9 mouse cellular contexts compared by ENCODE assay signal in genomic region chr3:36569836-36570235, GRCm38 (mm10). TPM values are rescaled to one million over a fixed set of nuclear protein-coding genes. Genes with fewer than 3 reads are reported as not detected.
DNase-seq lines count a peak whose midpoint lies in the region; ATAC-seq and TF ChIP-seq lines count a peak whose summit lies in the region.
"Had no signal": no experiment of that assay in that cellular context is flagged by ENCODE, and none has a peak within 500 bp of the region (broad histone marks: within the 10 kb centered on the region; RNA-seq: fewer than 3 reads in every experiment).

No protein-coding gene starts in this region.

- WGBS in lung, embryonic 16.5 days, result 73% methylated on average over 5 of the region's 5 CpGs
- WGBS in lung, adult 2 months, result 75% methylated on average over 5 of the region's 5 CpGs
- WGBS in embryonic facial prominence, embryonic 14.5 days, result 88% methylated on average over 5 of the region's 5 CpGs
- WGBS in intestine, embryonic 15.5 days, result 86% methylated on average over 5 of the region's 5 CpGs
- WGBS in neural tube, embryonic 12.5 days, result 93% methylated on average over 5 of the region's 5 CpGs

- TF ChIP-seq CTCF in lung, adult 2 months (IDR thresholded peaks at IDR 0.05; ENCODE audit: insufficient read depth, low read length), result no peak

- peak overlapping the region; percentile 57 for H3K4me2 ChIP-seq in lung, embryonic 16.5 days (ENCODE audit: low read depth, low read length)
- peak overlapping the region; percentile 77 for H3K4me2 ChIP-seq in embryonic facial prominence, embryonic 14.5 days (ENCODE audit: low read depth, low read length)
- H3K4me2 ChIP-seq in intestine, embryonic 15.5 days (replicated peaks), result peak overlapping the region; percentile 85
- H3K4me2 ChIP-seq in neural tube, embryonic 12.5 days (replicated peaks), result peak overlapping the region; percentile 92

- H3K4me1 ChIP-seq in lung, embryonic 16.5 days (replicated peaks; ENCODE audit: control insufficient read depth, insufficient read depth, low read length), result peaks cover 12% of the 10 kb centered on the region
- H3K4me1 ChIP-seq in lung, adult 2 months (ENCODE audit: control insufficient read depth, insufficient read depth, low read length), result peaks cover 4% of the 10 kb centered on the region; the same call in 1 of the 2 replicates
- peaks cover 12% of the 10 kb centered on the region; the same call in 1 of the 2 replicates for H3K4me1 ChIP-seq in embryonic facial prominence, embryonic 14.5 days (ENCODE audit: control insufficient read depth, insufficient read depth, low read length)
- H3K4me1 ChIP-seq in intestine, embryonic 15.5 days (replicated peaks), result 0 out of 2 replicates have a peak, but pooled peaks cover 6% of the 10 kb centered on the region
- peaks cover 22% of the 10 kb centered on the region for H3K4me1 ChIP-seq in neural tube, embryonic 12.5 days

- DNase-seq in lung, adult 2 months, result no peak
- no peak for DNase-seq in embryonic facial prominence, embryonic 14.5 days (ENCODE audit: low spot score)
- DNase-seq in adrenal gland, postnatal 25 days, result no peak
- no peak for DNase-seq in frontal cortex, postnatal 36 days (ENCODE audit: low spot score in 2 of 2)
- DNase-seq in left cerebral cortex, adult 8-10 months (ENCODE audit: low spot score in 2 of 2), result no peak
- DNase-seq: embryo, embryonic 11 days had no signal

- H3K4me3 ChIP-seq in lung, embryonic 16.5 days (ENCODE audit: low read length), result peak overlapping the region; percentile 70
- H3K4me3 ChIP-seq in lung, adult 2 months (replicated peaks; ENCODE audit: extremely low read depth, low read depth, low read length), result no peak overlapping the region
- peak overlapping the region; percentile 70 for H3K4me3 ChIP-seq in embryonic facial prominence, embryonic 14.5 days (ENCODE audit: low read depth, low read length)
- no peak overlapping the region for H3K4me3 ChIP-seq in intestine, embryonic 15.5 days (replicated peaks)
- H3K4me3 ChIP-seq in neural tube, embryonic 12.5 days, result 0 out of 2 replicates have a peak overlapping the region, but pooled peaks have one; percentile 73

- H3K9me3 ChIP-seq in lung, embryonic 16.5 days (ENCODE audit: control insufficient read depth, low read length), result no peaks in the 10 kb centered on the region
- no peaks in the 10 kb centered on the region for H3K9me3 ChIP-seq in embryonic facial prominence, embryonic 14.5 days (ENCODE audit: control insufficient read depth, low read length)
- no peaks in the 10 kb centered on the region for H3K9me3 ChIP-seq in intestine, embryonic 15.5 days
- H3K9me3 ChIP-seq in neural tube, embryonic 12.5 days, result no peaks in the 10 kb centered on the region

- no peak for TF ChIP-seq POLR2A in lung, adult 2 months (IDR thresholded peaks at IDR 0.05; ENCODE audit: borderline replicate concordance, extremely low read depth, low read depth, low read length)

- no peak for ATAC-seq in lung, embryonic 16.5 days (ENCODE audit: low read depth)
- ATAC-seq in embryonic facial prominence, embryonic 14.5 days (ENCODE audit: low read depth), result no peak
- ATAC-seq in intestine, embryonic 15.5 days, result no peak
- ATAC-seq in neural tube, embryonic 12.5 days (ENCODE audit: low FRiP score, low read depth), result no peak

- peak overlapping the region; percentile 81 for H3K9ac ChIP-seq in lung, embryonic 16.5 days (ENCODE audit: low read length)
- peak overlapping the region; percentile 7; the same call in 1 of the 2 replicates for H3K9ac ChIP-seq in embryonic facial prominence, embryonic 14.5 days (ENCODE audit: low read depth, low read length)
- no peak overlapping the region for H3K9ac ChIP-seq in intestine, embryonic 15.5 days
- H3K9ac ChIP-seq in neural tube, embryonic 12.5 days, result no peak overlapping the region

- no peaks in the 10 kb centered on the region for H3K27me3 ChIP-seq in lung, embryonic 16.5 days (ENCODE audit: control insufficient read depth, insufficient read depth, low read depth, low read length)
- no peaks in the 10 kb centered on the region for H3K27me3 ChIP-seq in embryonic facial prominence, embryonic 14.5 days (replicated peaks; ENCODE audit: control insufficient read depth, insufficient read depth, low read length)
- no peaks in the 10 kb centered on the region for H3K27me3 ChIP-seq in intestine, embryonic 15.5 days (replicated peaks)
- H3K27me3 ChIP-seq in neural tube, embryonic 12.5 days (replicated peaks), result no peaks in the 10 kb centered on the region

- no peak overlapping the region for H3K27ac ChIP-seq in lung, embryonic 16.5 days (ENCODE audit: low read length)
- no peak overlapping the region for H3K27ac ChIP-seq in embryonic facial prominence, embryonic 14.5 days (replicated peaks; ENCODE audit: low read depth, low read length)
- H3K27ac ChIP-seq in intestine, embryonic 15.5 days, result no peak overlapping the region
- H3K27ac ChIP-seq in neural tube, embryonic 12.5 days, result no peak overlapping the region

- peaks cover 40% of the 10 kb centered on the region for H3K36me3 ChIP-seq in lung, embryonic 16.5 days (ENCODE audit: control insufficient read depth, insufficient read depth, low read length)
- peaks cover 52% of the 10 kb centered on the region for H3K36me3 ChIP-seq in embryonic facial prominence, embryonic 14.5 days (ENCODE audit: control insufficient read depth, insufficient read depth, low read length)
- peaks cover 24% of the 10 kb centered on the region for H3K36me3 ChIP-seq in intestine, embryonic 15.5 days
- H3K36me3 ChIP-seq in neural tube, embryonic 12.5 days, result peaks cover 36% of the 10 kb centered on the region

RNA-seq across cellular contexts. Expression of gene Ccna2, which starts 2.1 kb away (rescaled TPM):
- polyA plus RNA-seq in lung, embryonic 16.5 days (2015; fragmentation: Nextera tagmentation; extraction: Ambion mirVana), result 188 and 210 TPM in 2 replicates
- polyA plus RNA-seq in lung, adult 2 months (2012; rRNA removed), result 4.3 and 4.7 TPM in 2 replicates
- 159 and 177 TPM in 2 replicates for polyA plus RNA-seq in embryonic facial prominence, embryonic 14.5 days (2014; fragmentation: Nextera tagmentation; extraction: Ambion mirVana)
- 166 and 179 TPM in 2 replicates for polyA plus RNA-seq in intestine, embryonic 15.5 days (2015; fragmentation: Nextera tagmentation; extraction: Ambion mirVana)
- polyA plus RNA-seq in neural tube, embryonic 12.5 days (2016; fragmentation: Nextera tagmentation; extraction: Ambion mirVana), result 135 and 139 TPM in 2 replicates
- total RNA-seq in adrenal gland, postnatal 25 days (2021), result 11.9 and 16.5 TPM in 2 replicates
- 1 to 10 TPM in 3 of 4 experiments, under 1 TPM in 1; 0.99 to 1.4 (median 1.1) TPM for total RNA-seq in left cerebral cortex, adult 8-10 months (2022)

RNA-seq across cellular contexts. Expression of gene Exosc9, which starts 17.4 kb away (rescaled TPM):
- polyA plus RNA-seq in lung, embryonic 16.5 days (2015; fragmentation: Nextera tagmentation; extraction: Ambion mirVana), result 53.4 and 59.3 TPM in 2 replicates
- polyA plus RNA-seq in lung, adult 2 months (2012; rRNA removed), result 4.4 and 9.5 TPM in 2 replicates
- 52.9 and 53.7 TPM in 2 replicates for polyA plus RNA-seq in embryonic facial prominence, embryonic 14.5 days (2014; fragmentation: Nextera tagmentation; extraction: Ambion mirVana)
- 63.6 and 65.1 TPM in 2 replicates for polyA plus RNA-seq in intestine, embryonic 15.5 days (2015; fragmentation: Nextera tagmentation; extraction: Ambion mirVana)
- 85.2 and 86.6 TPM in 2 replicates for polyA plus RNA-seq in neural tube, embryonic 12.5 days (2016; fragmentation: Nextera tagmentation; extraction: Ambion mirVana)
- 30.9 and 35.0 TPM in 2 replicates for total RNA-seq in adrenal gland, postnatal 25 days (2021)
- total RNA-seq in left cerebral cortex, adult 8-10 months (2022), result 10 to 100 TPM; 40.6 to 42.9 (median 40.8) TPM

RNA-seq across cellular contexts. Expression of gene Bbs7, which starts 43.4 kb away (rescaled TPM):
- polyA plus RNA-seq in lung, embryonic 16.5 days (2015; fragmentation: Nextera tagmentation; extraction: Ambion mirVana), result 15.2 and 16.6 TPM in 2 replicates
- 3.7 and 4.6 TPM in 2 replicates for polyA plus RNA-seq in lung, adult 2 months (2012; rRNA removed)
- polyA plus RNA-seq in embryonic facial prominence, embryonic 14.5 days (2014; fragmentation: Nextera tagmentation; extraction: Ambion mirVana), result 14.9 and 15.5 TPM in 2 replicates
- 9.6 and 11.1 TPM in 2 replicates for polyA plus RNA-seq in intestine, embryonic 15.5 days (2015; fragmentation: Nextera tagmentation; extraction: Ambion mirVana)
- polyA plus RNA-seq in neural tube, embryonic 12.5 days (2016; fragmentation: Nextera tagmentation; extraction: Ambion mirVana), result 19.2 and 19.8 TPM in 2 replicates
- total RNA-seq in adrenal gland, postnatal 25 days (2021), result 10.7 and 12.4 TPM in 2 replicates
- total RNA-seq in left cerebral cortex, adult 8-10 months (2022), result 10 to 100 TPM; 15.3 to 18.1 (median 17.0) TPM

RNA-seq across cellular contexts. Expression of gene Gm11549, which starts 48.2 kb away (rescaled TPM):
- polyA plus RNA-seq in lung, embryonic 16.5 days (2015; fragmentation: Nextera tagmentation; extraction: Ambion mirVana), result 0.09 and 0.16 TPM in 2 replicates
- polyA plus RNA-seq in lung, adult 2 months (2012; rRNA removed), result 0.04 TPM in 1 of 2 replicates, not detected in the other
- polyA plus RNA-seq in embryonic facial prominence, embryonic 14.5 days (2014; fragmentation: Nextera tagmentation; extraction: Ambion mirVana), result 0.33 and 0.73 TPM in 2 replicates
- 0.33 and 0.44 TPM in 2 replicates for polyA plus RNA-seq in intestine, embryonic 15.5 days (2015; fragmentation: Nextera tagmentation; extraction: Ambion mirVana)
- polyA plus RNA-seq in neural tube, embryonic 12.5 days (2016; fragmentation: Nextera tagmentation; extraction: Ambion mirVana), result 0.65 and 0.84 TPM in 2 replicates
- not detected in 2 replicates for total RNA-seq in adrenal gland, postnatal 25 days (2021)
- total RNA-seq in left cerebral cortex, adult 8-10 months (2022), result 10 to 100 TPM; 24.5 to 30.0 (median 28.1) TPM

Comparison
In these comparisons a context has a peak if more than half of its experiments do, and no peak if none do; other contexts are left out.
1. H3K4me3 ChIP-seq: peak in lung, embryonic 16.5 days (single experiment), embryonic facial prominence, embryonic 14.5 days (single experiment) and neural tube, embryonic 12.5 days (single experiment); none in lung, adult 2 months (single experiment) and intestine, embryonic 15.5 days (single experiment).
2. RNA of gene Ccna2, which starts 2.1 kb away (polyA plus RNA-seq): 188 to 210 TPM in lung, embryonic 16.5 days, 166 to 179 TPM in intestine, embryonic 15.5 days, 159 to 177 TPM in embryonic facial prominence, embryonic 14.5 days and 135 to 139 TPM in neural tube, embryonic 12.5 days; 4.3 to 4.7 TPM in lung, adult 2 months; every median in the first group is over 10 times any median in the second.
3. H3K9ac ChIP-seq: peak in lung, embryonic 16.5 days (single experiment) and embryonic facial prominence, embryonic 14.5 days (single experiment); none in intestine, embryonic 15.5 days (single experiment) and neural tube, embryonic 12.5 days (single experiment).
4. Peak in every context shown above with its lines, with median percentiles within 50 percentile points of each other: H3K4me2 ChIP-seq.